12 mouse cellular contexts compared by ENCODE assay signal in genomic region chr11:86956363-86956762, GRCm38 (mm10). TPM values are rescaled to one million over a fixed set of nuclear protein-coding genes. Genes with fewer than 3 reads are reported as not detected.
DNase-seq lines count a peak whose midpoint lies in the region; ATAC-seq and TF ChIP-seq lines count a peak whose summit lies in the region.
"Had no signal": no experiment of that assay in that cellular context is flagged by ENCODE, and none has a peak within 500 bp of the region (broad histone marks: within the 10 kb centered on the region; RNA-seq: fewer than 3 reads in every experiment).

No protein-coding gene starts in this region.

- H3K9me3 ChIP-seq in limb, embryonic 12.5 days: no peaks in the 10 kb centered on the region
- H3K9me3 ChIP-seq in limb, embryonic 10.5 days (replicated peaks): no peaks in the 10 kb centered on the region
- no peaks in the 10 kb centered on the region for H3K9me3 ChIP-seq in intestine, postnatal 0 days (ENCODE audit: control insufficient read depth)
- H3K9me3 ChIP-seq: forebrain, embryonic 15.5 days had no signal

- no peak overlapping the region for H3K4me2 ChIP-seq in limb, embryonic 12.5 days
- H3K4me2 ChIP-seq in intestine, postnatal 0 days (replicated peaks; ENCODE audit: low read depth): no peak overlapping the region; the same call in 1 of the 2 replicates
- H3K4me2 ChIP-seq: forebrain, embryonic 15.5 days had no signal

- no peak overlapping the region for H3K9ac ChIP-seq in heart, adult 2 months (ENCODE audit: low read depth, low read length)
- no peak overlapping the region for H3K9ac ChIP-seq in limb, embryonic 12.5 days (replicated peaks)
- H3K9ac ChIP-seq in intestine, postnatal 0 days (ENCODE audit: low read depth, low read length): no peak overlapping the region
- H3K9ac ChIP-seq: forebrain, embryonic 15.5 days had no signal

- peaks cover 64% of the 10 kb centered on the region for H3K4me1 ChIP-seq in heart, adult 2 months (ENCODE audit: control insufficient read depth, insufficient read depth, low read length)
- H3K4me1 ChIP-seq in limb, embryonic 12.5 days (replicated peaks): peaks cover 76% of the 10 kb centered on the region
- peaks cover 74% of the 10 kb centered on the region for H3K4me1 ChIP-seq in limb, embryonic 10.5 days
- H3K4me1 ChIP-seq in bone marrow macrophage, adult 2 months (ENCODE audit: control insufficient read depth, insufficient read depth, low read length): peaks cover 63% of the 10 kb centered on the region
- H3K4me1 ChIP-seq in intestine, postnatal 0 days (replicated peaks; ENCODE audit: control insufficient read depth, insufficient read depth, low read length): peaks cover 40% of the 10 kb centered on the region

- H3K79me2 ChIP-seq in heart, adult 2 months (replicated peaks; ENCODE audit: control insufficient read depth, insufficient read depth, low read length): no peaks in the 10 kb centered on the region

- TF ChIP-seq CTCF in heart, adult 2 months (IDR thresholded peaks at IDR 0.05): no peak
- no peak for TF ChIP-seq CTCF in bone marrow macrophage, adult 2 months (IDR thresholded peaks at IDR 0.05; ENCODE audit: low read depth, low read length)
- TF ChIP-seq CTCF in intestine, postnatal 0 days (IDR thresholded peaks at IDR 0.05; ENCODE audit: low read depth): no peak

- TF ChIP-seq POLR2A in heart, adult 2 months (IDR thresholded peaks at IDR 0.05; ENCODE audit: insufficient read depth, low read depth, low read length): no peak
- no peak for TF ChIP-seq POLR2A in bone marrow macrophage, adult 2 months (IDR thresholded peaks at IDR 0.05; ENCODE audit: borderline replicate concordance, low read depth, low read length)

- no peaks in the 10 kb centered on the region for H3K27me3 ChIP-seq in heart, adult 2 months (ENCODE audit: control insufficient read depth, insufficient read depth, low read length)
- no peaks in the 10 kb centered on the region for H3K27me3 ChIP-seq in limb, embryonic 12.5 days
- no peaks in the 10 kb centered on the region for H3K27me3 ChIP-seq in limb, embryonic 10.5 days (ENCODE audit: low read depth, poor library complexity, severe bottlenecking)
- no peaks in the 10 kb centered on the region for H3K27me3 ChIP-seq in intestine, postnatal 0 days (replicated peaks; ENCODE audit: control insufficient read depth, insufficient read depth, low read length)
- H3K27me3 ChIP-seq: forebrain, embryonic 15.5 days had no signal

- no peak for TF ChIP-seq EP300 in heart, adult 2 months (IDR thresholded peaks at IDR 0.05; ENCODE audit: insufficient read depth, low read depth, low read length)

- no peak overlapping the region for H3K4me3 ChIP-seq in heart, adult 2 months
- H3K4me3 ChIP-seq in limb, embryonic 12.5 days (replicated peaks): no peak overlapping the region
- no peak overlapping the region for H3K4me3 ChIP-seq in limb, embryonic 10.5 days
- H3K4me3 ChIP-seq in bone marrow macrophage, adult 2 months (ENCODE audit: insufficient read depth, low read length): no peak overlapping the region
- H3K4me3 ChIP-seq in intestine, postnatal 0 days (ENCODE audit: low read depth, low read length): no peak overlapping the region
- H3K4me3 ChIP-seq: forebrain, embryonic 15.5 days had no signal

- no peak for ATAC-seq in limb, embryonic 12.5 days (ENCODE audit: insufficient number of reproducible peaks, insufficient read depth, low FRiP score, low TSS enrichment, low read depth)
- ATAC-seq in intestine, postnatal 0 days: peak; percentile 45
- ATAC-seq: forebrain, embryonic 15.5 days had no signal

- intact Hi-C loops in heart, adult 2 months (cut with DNase I): no loop called here
- intact Hi-C loops in heart, postnatal 14 days (cut with DNase I): no loop called here

- no peak for DNase-seq in heart, adult 2 months
- DNase-seq in heart, postnatal 14 days: no peak
- DNase-seq in limb, embryonic 10.5 days (ENCODE audit: low spot score): no peak
- DNase-seq in thymus, postnatal 36 days: no peak
- no peak for DNase-seq in frontal cortex, postnatal 36 days (ENCODE audit: low spot score in 2 of 2)
- DNase-seq: adrenal gland, postnatal 10 days; B cell, adult 2 months; kidney, postnatal 14 days had no signal

- WGBS in heart, adult 2 months: 17% methylated on average over 2 of the region's 2 CpGs
- 53% methylated on average over 2 of the region's 2 CpGs for WGBS in limb, embryonic 12.5 days
- WGBS in limb, embryonic 10.5 days: 68% methylated on average over 2 of the region's 2 CpGs
- 14% methylated on average over 2 of the region's 2 CpGs for WGBS in intestine, postnatal 0 days

- H3K36me3 ChIP-seq in heart, adult 2 months (ENCODE audit: control insufficient read depth, insufficient read depth, low read length): peaks cover 61% of the 10 kb centered on the region
- peaks cover 6% of the 10 kb centered on the region; the same call in 1 of the 2 replicates for H3K36me3 ChIP-seq in limb, embryonic 12.5 days
- H3K36me3 ChIP-seq in limb, embryonic 10.5 days: no peaks in the 10 kb centered on the region
- H3K36me3 ChIP-seq in intestine, postnatal 0 days (ENCODE audit: control insufficient read depth, insufficient read depth): no peaks in the 10 kb centered on the region; the same call in 1 of the 2 replicates
- H3K36me3 ChIP-seq: forebrain, embryonic 15.5 days had no signal

- peak overlapping the region; percentile 87 for H3K27ac ChIP-seq in heart, adult 2 months
- H3K27ac ChIP-seq in limb, embryonic 12.5 days: peak overlapping the region; percentile 50; the same call in 1 of the 2 replicates
- H3K27ac ChIP-seq in limb, embryonic 10.5 days: no peak overlapping the region
- peak overlapping the region; percentile 74 for H3K27ac ChIP-seq in bone marrow macrophage, adult 2 months (ENCODE audit: insufficient read depth, low read depth, low read length)
- peak overlapping the region; percentile 35; the same call in 1 of the 2 replicates for H3K27ac ChIP-seq in intestine, postnatal 0 days (ENCODE audit: low read depth, low read length)
- H3K27ac ChIP-seq: forebrain, embryonic 15.5 days had no signal

RNA-seq across cellular contexts. Expression of gene Ypel2, which starts 37.1 kb away (rescaled TPM):
- total RNA-seq in heart, adult 2 months (2021): 10 to 100 TPM; 11.6 to 26.3 TPM
- 7.9 and 12.2 TPM in 2 replicates for polyA plus RNA-seq in heart, adult 2 months (2012; rRNA removed)
- total RNA-seq in heart, postnatal 14 days (2021): 10 to 100 TPM; 24.7 to 24.8 TPM
- polyA plus RNA-seq in limb, embryonic 12.5 days (2016; fragmentation: Nextera tagmentation; extraction: Ambion mirVana): 9.8 and 10.5 TPM in 2 replicates
- polyA plus RNA-seq in limb, embryonic 10.5 days (2016; fragmentation: Nextera tagmentation; extraction: Ambion mirVana): 3.0 and 5.5 TPM in 2 replicates
- 19.5 and 19.8 TPM in 2 replicates for polyA plus RNA-seq in bone marrow macrophage, adult 2 months (2012; ENCODE audit: insufficient read depth, insufficient read length, missing spikeins)
- 4.6 and 5.9 TPM in 2 replicates for polyA plus RNA-seq in intestine, postnatal 0 days (2015; fragmentation: Nextera tagmentation; extraction: Ambion mirVana)
